Mouse (Mus musculus): ENCODE results near the gene Prkcb. TPM values are rescaled to one million over a fixed set of nuclear protein-coding genes. Genes with fewer than 3 reads are reported as not detected.

Gene Prkcb
- polyA plus RNA-seq, 1 experiment from 2014 or later: 2.1 TPM

DNA sequence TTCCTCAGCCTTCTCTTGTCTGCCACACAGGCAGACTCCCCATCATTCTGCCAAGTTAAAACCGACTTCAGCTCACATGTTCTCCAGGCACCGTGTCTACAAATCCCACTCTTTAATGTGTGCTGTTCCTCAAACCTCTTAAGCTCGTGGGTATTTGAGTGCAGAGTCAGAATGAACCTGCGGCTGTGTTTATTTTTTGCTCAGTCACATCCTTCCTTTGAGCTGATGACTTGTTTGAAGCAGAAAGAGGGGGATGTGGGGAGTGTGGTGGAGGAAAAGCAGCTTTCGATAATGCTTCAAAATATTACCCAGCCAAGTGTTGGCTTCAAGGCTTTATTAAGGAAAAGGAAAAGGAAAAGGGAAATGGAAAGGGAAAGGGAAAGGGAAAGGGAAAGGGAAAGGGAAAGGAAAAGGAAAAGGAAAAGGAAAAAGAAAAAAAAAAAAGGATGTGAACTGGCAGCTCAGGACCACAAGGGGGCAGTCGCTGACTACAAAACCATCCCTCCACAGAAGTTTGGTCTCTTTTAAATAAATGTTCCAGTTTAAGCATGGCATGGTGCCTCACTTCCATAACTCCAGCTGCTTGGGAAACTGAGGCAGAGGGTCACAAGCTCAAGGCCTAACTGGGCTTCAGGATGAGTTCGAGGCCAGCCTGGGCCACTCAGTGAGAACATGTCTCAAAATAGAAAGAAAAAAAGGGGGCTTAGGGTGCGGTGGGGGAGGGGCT, 177.4 kb downstream of the Prkcb start:
- no peak overlapping the region for H3K27ac ChIP-seq
- no peaks in the 10 kb centered on the region for H3K4me1 ChIP-seq (replicated peaks; ENCODE audit: insufficient read depth, low read length)
- DNase-seq (ENCODE audit: low spot score) (peak; percentile 59), ATAC-seq (replicated peaks; ENCODE audit: low FRiP score, low read depth) (no peak)
- no peaks in the 10 kb centered on the region for H3K36me3 ChIP-seq (ENCODE audit: insufficient read depth, low read length)
- no peak overlapping the region for H3K4me2 ChIP-seq (ENCODE audit: low read length)
- 48% methylated on average over 8 of the region's 8 CpGs for WGBS
- H3K9ac ChIP-seq (ENCODE audit: low read depth, low read length): no peak overlapping the region
- no peak overlapping the region for H3K4me3 ChIP-seq (replicated peaks; ENCODE audit: low read depth, low read length)
- H3K27me3 ChIP-seq (ENCODE audit: insufficient read depth, low read length): no peaks in the 10 kb centered on the region
- TF ChIP-seq CTCF (IDR thresholded peaks at IDR 0.05; ENCODE audit: low read depth): peak; percentile 88
- no peaks in the 10 kb centered on the region for H3K9me3 ChIP-seq (replicated peaks; ENCODE audit: low read length)

GRCm38 (mm10) chr7:122466722-122467121, 178.2 kb downstream of the Prkcb start:
- no peak overlapping the region for H3K4me3 ChIP-seq (replicated peaks; ENCODE audit: low read depth, low read length)
- H3K27me3 ChIP-seq (ENCODE audit: insufficient read depth, low read length): no peaks in the 10 kb centered on the region
- H3K27ac ChIP-seq: no peak overlapping the region
- TF ChIP-seq CTCF (IDR thresholded peaks at IDR 0.05; ENCODE audit: low read depth): no peak
- H3K9me3 ChIP-seq (replicated peaks; ENCODE audit: low read length): no peaks in the 10 kb centered on the region
- 81% methylated on average over 2 of the region's 2 CpGs for WGBS
- no peak for ATAC-seq (replicated peaks; ENCODE audit: low FRiP score, low read depth)
- H3K4me2 ChIP-seq (ENCODE audit: low read length): no peak overlapping the region
- no peak overlapping the region for H3K9ac ChIP-seq (ENCODE audit: low read depth, low read length)
- no peak for DNase-seq (ENCODE audit: low spot score)
- no peaks in the 10 kb centered on the region for H3K36me3 ChIP-seq (ENCODE audit: insufficient read depth, low read length)
- no peaks in the 10 kb centered on the region for H3K4me1 ChIP-seq (replicated peaks; ENCODE audit: insufficient read depth, low read length)

GRCm38 (mm10) chr7:122467831-122468230, 179.3 kb downstream of the Prkcb start:
- TF ChIP-seq CTCF (IDR thresholded peaks at IDR 0.05; ENCODE audit: low read depth): no peak
- Histone ChIP-seq H3K27me3 (ENCODE audit: insufficient read depth, low read length) (no peaks in the 10 kb centered on the region), H3K4me1 (replicated peaks; ENCODE audit: insufficient read depth, low read length) (no peaks in the 10 kb centered on the region), H3K9me3 (replicated peaks; ENCODE audit: low read length) (no peaks in the 10 kb centered on the region), H3K36me3 (ENCODE audit: insufficient read depth, low read length) (no peaks in the 10 kb centered on the region), H3K4me2 (ENCODE audit: low read length) (no peak overlapping the region), H3K9ac (ENCODE audit: low read depth, low read length) (no peak overlapping the region), H3K27ac (no peak overlapping the region), H3K4me3 (replicated peaks; ENCODE audit: low read depth, low read length) (no peak overlapping the region)
- WGBS: 76% methylated on average over 8 of the region's 8 CpGs
- DNase-seq (ENCODE audit: low spot score) (no peak), ATAC-seq (replicated peaks; ENCODE audit: low FRiP score, low read depth) (no peak)

GRCm38 (mm10) chr7:122470370-122471280, 182.1 kb downstream of the Prkcb start:
- H3K4me3 ChIP-seq (replicated peaks; ENCODE audit: low read depth, low read length): no peak overlapping the region
- H3K27ac ChIP-seq: no peak overlapping the region
- no peak overlapping the region for H3K4me2 ChIP-seq (ENCODE audit: low read length)
- H3K9ac ChIP-seq (ENCODE audit: low read depth, low read length): no peak overlapping the region
- DNase-seq (ENCODE audit: low spot score): peak; percentile 78
- 61% methylated on average over 18 of the region's 18 CpGs for WGBS
- no peaks in the 10 kb centered on the region for H3K36me3 ChIP-seq (ENCODE audit: insufficient read depth, low read length)
- no peaks in the 10 kb centered on the region for H3K9me3 ChIP-seq (replicated peaks; ENCODE audit: low read length)
- no peaks in the 10 kb centered on the region for H3K27me3 ChIP-seq (ENCODE audit: insufficient read depth, low read length)
- peak; percentile 57; the same call in 1 of the 2 replicates for ATAC-seq (replicated peaks; ENCODE audit: low FRiP score, low read depth)
- no peaks in the 10 kb centered on the region for H3K4me1 ChIP-seq (replicated peaks; ENCODE audit: insufficient read depth, low read length)
- peak; percentile 94 for TF ChIP-seq CTCF (IDR thresholded peaks at IDR 0.05; ENCODE audit: low read depth)

DNA sequence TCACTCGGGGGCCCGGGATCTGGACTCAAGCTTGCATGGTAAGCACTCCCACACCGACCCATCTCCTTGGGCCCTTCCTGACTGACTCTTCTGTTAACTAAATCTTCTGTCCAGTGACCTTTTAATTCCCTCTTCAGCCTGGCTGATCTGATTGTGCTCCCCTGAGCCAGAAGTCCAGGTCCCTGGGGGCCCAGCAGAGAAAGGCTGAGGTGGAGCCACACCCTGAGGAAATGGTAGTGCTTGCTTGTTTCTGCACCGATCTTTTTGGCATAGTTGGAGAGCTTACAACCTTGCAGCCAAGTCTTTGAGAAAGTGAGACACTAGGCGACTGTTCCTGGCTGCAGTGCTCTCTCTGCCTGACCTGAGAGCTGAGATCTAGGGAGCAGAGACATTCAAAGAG, 183.7 kb downstream of the Prkcb start:
- ATAC-seq (replicated peaks; ENCODE audit: low FRiP score, low read depth): no peak
- no peak overlapping the region for H3K9ac ChIP-seq (ENCODE audit: low read depth, low read length)

DNA sequence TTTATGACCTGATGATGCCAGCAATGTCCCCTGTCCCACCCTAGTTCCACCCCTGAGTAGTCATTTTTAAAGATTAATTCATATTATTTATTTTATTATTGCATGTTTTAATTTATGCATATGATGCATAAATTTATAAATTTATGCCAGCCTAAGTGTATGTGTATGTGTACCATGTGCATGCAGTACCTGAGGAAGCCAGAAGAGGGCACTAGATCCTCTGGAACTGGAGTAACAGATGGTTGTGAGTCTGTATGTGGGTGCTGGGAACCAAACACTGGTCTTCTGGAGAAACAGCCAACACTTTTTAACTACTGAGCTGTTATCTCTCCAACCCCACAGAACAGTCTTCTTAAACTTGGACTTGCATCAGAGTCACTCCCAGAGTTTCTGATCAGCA, 186.5 kb downstream of the Prkcb start:
- Histone ChIP-seq H3K4me1 (replicated peaks; ENCODE audit: insufficient read depth, low read length) (no peaks in the 10 kb centered on the region), H3K4me2 (ENCODE audit: low read length) (no peak overlapping the region), H3K9me3 (replicated peaks; ENCODE audit: low read length) (no peaks in the 10 kb centered on the region), H3K4me3 (replicated peaks; ENCODE audit: low read depth, low read length) (no peak overlapping the region), H3K27ac (no peak overlapping the region), H3K9ac (ENCODE audit: low read depth, low read length) (no peak overlapping the region), H3K36me3 (ENCODE audit: insufficient read depth, low read length) (no peaks in the 10 kb centered on the region), H3K27me3 (ENCODE audit: insufficient read depth, low read length) (no peaks in the 10 kb centered on the region)
- ATAC-seq (replicated peaks; ENCODE audit: low FRiP score, low read depth): no peak
- DNase-seq (ENCODE audit: low spot score): no peak
- peak; percentile 18; the same call in 1 of the 2 replicates for TF ChIP-seq CTCF (IDR thresholded peaks at IDR 0.05; ENCODE audit: low read depth)

More for the DNA sequence above, 183.7 kb downstream of the Prkcb start:
- no peak for DNase-seq (ENCODE audit: low spot score)
- no peaks in the 10 kb centered on the region for H3K36me3 ChIP-seq (ENCODE audit: insufficient read depth, low read length)
- no peaks in the 10 kb centered on the region for H3K9me3 ChIP-seq (replicated peaks; ENCODE audit: low read length)
- no peak overlapping the region for H3K4me3 ChIP-seq (replicated peaks; ENCODE audit: low read depth, low read length)
- TF ChIP-seq CTCF (IDR thresholded peaks at IDR 0.05; ENCODE audit: low read depth): no peak
- H3K27me3 ChIP-seq (ENCODE audit: insufficient read depth, low read length): no peaks in the 10 kb centered on the region
- H3K4me2 ChIP-seq (ENCODE audit: low read length): no peak overlapping the region
- 62% methylated on average over 5 of the region's 5 CpGs for WGBS
- H3K4me1 ChIP-seq (replicated peaks; ENCODE audit: insufficient read depth, low read length): no peaks in the 10 kb centered on the region
- H3K27ac ChIP-seq: no peak overlapping the region
